Mouse (Mus musculus): ENCODE results near the gene Endog.
"Not testable (repeated sequence)": the region's sequence is repeated elsewhere in the genome, so short reads cannot be mapped to it uniquely, and the experiment has no call there.

Gene Endog

DNA sequence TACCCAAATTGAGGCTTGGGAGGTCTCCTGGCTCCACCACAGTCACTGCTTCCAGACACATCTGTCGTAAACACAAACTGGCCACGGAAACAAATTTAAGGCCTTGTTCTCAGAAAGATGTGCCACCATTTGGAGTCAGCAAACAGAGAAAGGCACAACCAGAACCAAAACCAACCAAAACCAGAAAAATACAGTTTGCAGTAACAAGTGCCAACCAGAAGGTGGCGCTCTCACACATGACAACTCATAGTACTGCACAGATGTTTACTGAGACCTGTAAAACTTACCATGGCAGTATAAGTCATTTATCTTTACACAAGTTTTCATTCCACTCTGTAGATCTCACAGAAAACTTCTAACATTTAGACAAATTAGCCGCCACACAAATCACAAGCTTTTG is 4.6 kb upstream of the Endog start:
- peak; percentile 35 for DNase-seq (ENCODE audit: low read depth)

DNA sequence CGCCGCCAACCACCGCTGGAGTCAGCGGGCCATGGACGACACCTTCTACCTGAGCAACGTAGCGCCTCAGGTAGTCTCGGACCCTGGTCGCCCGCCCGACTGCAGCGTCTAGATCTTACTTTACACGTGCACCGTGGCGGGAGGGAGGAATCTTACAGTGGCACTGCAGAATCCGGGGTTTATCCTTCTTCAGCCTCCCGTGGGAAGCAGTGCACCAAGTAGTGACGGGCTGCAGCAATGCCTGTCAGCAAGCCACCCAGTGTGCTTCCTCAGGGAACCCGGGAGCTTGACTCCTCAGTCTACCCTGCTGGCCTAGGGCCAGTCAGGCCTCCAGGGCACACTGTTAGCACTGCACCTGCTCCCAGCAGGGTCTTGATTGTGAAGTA is 697 bp downstream of the Endog start:
- DNase-seq (ENCODE audit: low read depth): no peak

DNA sequence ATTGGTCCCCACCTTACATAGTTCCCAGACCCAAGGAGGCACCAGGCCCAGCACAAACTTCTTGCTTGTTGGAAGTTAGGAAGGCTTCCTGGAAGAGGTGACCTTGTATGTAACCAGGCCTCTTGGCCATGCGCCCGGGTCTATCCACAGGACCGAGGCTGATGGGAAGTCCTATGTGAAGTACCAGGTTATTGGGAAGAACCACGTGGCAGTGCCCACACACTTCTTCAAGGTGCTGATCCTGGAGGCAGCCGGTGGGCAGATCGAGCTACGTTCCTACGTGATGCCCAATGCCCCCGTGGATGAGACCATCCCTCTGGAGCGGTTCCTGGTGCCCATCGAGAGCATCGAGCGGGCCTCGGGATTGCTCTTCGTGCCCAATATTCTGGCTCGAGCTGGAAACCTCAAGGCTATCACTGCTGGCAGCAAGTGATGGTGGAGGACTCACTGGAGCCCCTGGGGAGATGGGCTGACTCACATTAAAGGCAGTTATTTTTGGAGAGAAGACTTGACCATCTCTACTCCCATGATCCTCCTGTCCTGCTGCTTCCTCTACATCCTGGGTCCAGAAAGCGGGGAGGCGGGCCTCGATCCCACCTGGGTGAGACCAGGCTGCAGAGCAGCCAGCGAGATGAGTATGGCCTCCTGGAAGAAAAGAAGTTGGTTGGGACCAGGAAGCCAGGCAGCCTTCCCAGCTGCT is 2.4 kb downstream of the Endog start:
- no peak for DNase-seq (ENCODE audit: low read depth)

DNA sequence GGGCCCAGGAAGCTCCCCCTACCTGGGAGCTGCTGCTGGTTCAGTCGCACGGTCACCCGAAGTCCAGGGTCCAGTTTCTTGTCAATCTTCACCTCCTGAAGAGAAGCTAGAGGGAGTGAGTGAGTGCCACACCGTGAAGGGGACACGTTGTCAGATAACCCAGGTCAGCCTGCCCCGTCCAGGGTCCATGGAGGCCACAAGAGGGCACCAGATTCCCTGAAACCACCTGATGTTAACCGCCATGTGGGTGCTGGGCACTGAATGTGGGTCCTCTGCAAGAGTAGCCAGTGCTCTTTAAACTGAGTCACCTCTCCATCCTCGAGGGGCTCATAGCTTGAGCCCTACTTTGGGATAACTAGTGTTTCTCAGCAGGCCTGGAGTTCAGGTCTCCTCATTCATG is 4.6 kb downstream of the Endog start:
- peak; percentile 24 for DNase-seq (ENCODE audit: low read depth)

DNA sequence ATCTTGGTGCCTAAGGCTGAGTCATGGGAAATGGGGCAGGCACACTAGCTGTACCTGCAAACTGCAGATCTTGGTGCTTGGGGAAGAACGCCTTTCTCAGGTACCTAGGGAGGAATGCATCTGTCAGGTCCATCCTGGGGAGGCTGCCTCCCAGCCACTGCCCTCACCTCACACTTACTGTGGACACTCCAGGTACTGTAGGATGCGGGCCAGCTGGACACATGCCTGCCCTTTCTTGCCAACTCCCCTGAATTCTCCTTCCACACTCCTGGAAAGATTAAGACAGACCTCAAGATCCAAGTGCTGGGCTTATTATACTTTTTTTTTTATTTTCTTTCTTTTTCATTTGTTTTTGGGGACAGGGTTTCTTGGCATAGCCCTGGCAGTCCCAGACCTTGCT is 5.3 kb downstream of the Endog start:
- no peak for DNase-seq (ENCODE audit: low read depth)

DNA sequence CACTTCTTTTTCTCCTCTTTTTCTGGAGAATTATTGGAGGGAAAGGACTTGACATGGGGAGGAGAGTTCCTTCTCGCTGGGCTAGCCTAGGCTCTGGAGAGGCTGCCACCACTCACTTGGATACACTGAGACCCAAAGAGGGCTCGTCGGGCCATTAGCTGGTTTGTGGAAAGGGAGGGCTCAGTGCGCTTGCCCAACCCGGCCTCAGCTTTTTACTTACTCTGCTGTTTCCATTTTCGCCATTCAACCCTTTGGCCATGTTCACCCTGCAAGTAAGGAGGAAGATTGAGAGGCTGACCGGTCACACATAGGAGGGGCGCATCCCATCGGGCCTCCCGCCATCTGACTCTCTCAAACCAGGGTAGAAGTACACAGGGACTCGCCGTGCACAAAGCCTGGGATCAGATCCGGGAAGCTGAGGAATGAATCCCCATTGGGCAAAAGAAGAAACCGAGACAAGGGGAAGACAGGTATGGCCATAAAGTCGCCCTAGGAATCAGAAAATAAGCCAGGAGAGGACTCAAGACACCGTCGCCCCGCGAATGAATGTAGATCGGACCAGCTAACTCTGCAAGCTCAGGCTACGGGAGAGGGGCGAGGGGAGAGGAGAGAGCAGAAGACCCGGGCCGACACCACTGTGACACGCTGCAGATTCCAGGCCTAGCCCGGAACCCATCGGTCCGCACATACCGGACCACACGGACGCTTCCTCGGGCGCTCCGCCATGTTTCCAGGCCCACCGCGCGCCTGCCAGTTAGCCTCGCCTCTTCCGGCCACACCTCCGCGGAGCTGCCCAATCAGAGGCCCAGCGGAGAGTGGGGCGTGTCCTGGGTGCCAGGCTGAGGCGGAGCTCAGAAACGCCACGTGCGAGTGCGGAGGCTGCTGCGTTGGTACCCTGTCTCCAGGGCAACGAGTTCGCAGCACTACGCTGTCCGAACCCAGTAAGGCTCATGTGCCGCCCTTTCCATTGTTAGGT is 6.7 kb downstream of the Endog start, which contains the start of gene Spout1:
Gene Spout1, minus strand, starts transcription at position 760 of the 976 bp plus-strand sequence.
- DNase-seq (ENCODE audit: low read depth): peak; percentile 97

DNA sequence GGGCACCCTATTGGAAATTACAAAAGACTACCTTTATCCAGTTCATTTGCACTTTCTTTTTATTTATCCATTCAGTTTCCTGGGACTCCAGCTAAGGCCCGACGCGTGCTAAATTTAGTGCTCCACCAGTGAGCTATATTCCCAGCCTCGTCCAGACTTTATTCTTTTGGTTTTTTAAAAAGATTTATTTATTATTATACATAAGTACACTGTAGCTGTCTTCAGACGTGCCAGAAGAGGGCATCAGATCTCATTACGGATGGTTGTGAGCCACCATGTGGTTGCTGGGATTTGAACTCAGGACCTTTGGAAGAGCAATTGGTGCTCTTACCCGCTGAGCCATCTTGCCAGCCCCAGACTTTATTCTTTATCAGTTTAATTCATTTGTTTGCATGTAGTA is 7.4 kb downstream of the Endog start:
- DNase-seq (ENCODE audit: low read depth): not testable (repeated sequence)

DNA sequence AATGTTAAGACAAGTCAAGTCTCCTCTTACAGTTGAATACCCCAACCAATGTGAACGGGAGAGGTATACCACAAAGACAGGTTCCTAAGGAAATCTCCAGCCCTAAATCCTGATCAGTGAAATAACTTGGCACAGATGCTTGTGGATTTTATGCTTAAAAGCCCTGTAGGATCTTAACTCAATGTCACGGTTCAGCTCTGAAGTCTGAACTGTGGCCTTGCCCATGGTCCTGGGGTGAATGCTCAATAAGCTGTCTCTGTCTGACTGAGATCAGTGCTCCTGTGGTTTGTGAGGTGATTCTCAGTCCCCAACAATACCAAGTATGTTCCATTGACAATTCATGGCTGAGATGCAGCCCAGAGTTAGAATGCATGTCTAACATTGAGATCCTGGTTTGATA is 11.1 kb downstream of the Endog start:
- no peak for DNase-seq (ENCODE audit: low read depth)

DNA sequence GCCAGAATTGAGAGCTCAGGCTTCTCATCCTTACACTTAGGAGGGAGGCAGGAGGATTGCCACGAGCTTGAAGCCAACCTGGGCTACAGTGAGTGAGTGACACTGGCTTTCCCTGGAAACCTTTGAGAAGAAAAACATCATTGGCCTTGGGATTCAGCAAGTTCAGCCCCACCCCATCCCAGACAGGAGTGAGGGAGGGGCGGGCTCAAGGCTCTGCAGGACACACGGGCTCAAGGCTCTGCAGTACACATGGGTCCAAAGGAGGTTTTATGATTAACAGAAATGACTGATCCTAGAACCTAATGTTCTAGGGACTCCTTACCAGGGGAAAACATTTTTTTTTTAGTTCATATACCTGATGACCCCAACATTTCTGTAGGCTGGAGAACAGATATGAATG is 12.4 kb downstream of the Endog start:
- no peak for DNase-seq (ENCODE audit: low read depth)

DNA sequence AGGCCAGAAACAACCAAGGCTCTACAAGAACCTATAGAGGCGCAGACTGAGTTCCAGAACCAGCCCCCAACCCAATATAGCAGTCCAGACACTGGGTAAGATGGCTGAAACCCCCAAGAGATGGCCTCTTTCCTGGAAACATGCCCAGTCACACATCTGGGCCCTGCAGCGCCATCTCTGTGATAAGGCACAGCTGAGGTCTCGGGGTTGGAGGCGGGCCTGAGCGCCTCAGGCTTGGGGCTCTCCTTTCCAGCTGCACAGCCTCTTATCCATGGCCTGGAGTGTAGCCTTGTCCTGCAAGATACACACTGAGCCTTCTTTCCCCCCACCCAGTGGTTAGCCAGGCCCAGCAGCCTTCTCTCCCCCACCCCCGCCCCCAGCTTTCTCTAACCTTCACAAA is 14.0 kb downstream of the Endog start:
- DNase-seq (ENCODE audit: low read depth): no peak

DNA sequence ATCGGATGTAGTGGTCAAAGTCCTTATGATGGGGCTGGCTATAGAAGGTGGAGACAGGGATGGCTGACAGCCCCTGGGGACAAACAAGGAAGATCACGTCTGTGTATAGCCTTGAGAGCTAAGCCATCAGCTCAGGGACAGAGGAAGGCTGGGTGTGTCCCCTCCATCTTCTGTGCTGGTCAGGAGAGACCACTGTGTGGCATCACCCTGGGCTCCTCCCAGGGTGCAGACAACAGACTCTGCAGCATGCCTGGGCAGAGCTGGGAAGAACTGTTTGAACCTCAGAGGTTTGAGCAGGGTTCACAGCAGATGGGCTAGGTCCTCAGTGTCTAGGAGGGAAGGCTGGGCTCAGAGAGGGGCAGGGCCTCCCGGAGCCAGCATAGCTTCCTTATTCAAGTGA is 14.4 kb downstream of the Endog start:
- no peak for DNase-seq (ENCODE audit: low read depth)

DNA sequence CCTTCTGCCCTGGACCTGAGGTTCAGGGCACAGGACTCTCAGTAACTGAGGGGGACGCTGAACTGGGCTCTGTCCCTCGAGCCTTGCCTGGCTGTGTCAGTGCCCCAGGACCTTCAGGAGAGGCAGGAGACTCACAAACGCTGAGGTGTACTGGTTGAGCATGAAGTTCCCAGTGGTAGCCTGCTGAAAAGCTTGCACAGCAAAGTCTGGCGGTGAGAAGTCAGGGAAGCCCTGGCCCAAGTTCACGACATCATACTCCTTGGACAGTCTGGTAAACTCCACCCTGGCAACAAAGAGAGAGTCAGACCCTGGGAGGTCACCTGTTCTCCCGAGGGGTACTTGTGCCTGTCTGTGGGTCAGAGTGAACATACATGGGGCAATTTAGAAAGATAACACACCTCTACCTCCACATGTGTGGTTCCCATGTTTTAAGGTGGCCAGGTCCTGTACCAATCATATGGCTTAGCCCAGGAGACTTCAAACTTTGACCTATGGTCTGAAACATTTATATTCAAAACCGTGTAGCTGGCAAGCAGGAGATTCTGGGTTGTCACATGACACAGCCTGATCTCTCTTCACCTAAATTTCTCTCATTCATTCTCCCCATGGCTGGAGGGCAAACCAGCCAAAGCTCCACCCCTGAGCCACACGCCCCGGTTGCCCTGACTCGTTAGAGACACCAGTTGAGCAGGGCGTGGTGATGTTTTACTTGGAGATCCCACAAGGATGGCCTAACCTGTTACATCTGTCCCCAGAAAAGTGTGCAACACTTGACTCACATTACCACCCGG is 20.7 kb downstream of the Endog start:
- DNase-seq (ENCODE audit: low read depth): no peak

DNA sequence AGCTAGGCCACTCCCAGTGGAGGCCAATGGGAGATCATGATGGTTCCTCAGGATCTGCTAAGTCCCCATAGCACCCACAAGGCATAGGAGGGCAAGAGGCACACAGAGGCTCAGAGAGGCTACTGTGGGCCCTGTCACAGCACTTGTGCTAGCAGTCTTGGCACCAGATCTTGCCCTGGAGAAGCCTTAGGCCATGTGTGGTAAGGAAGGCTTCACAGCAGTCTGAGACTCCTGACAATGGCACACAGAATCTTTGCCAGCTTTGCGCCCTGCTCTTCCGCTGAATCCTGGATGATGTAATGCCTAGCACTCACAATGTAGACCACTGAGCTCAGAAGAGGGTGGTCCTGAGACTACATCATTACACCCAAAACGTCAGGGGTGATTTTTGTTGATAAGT is 23.4 kb downstream of the Endog start:
- DNase-seq (ENCODE audit: low read depth): no peak

DNA sequence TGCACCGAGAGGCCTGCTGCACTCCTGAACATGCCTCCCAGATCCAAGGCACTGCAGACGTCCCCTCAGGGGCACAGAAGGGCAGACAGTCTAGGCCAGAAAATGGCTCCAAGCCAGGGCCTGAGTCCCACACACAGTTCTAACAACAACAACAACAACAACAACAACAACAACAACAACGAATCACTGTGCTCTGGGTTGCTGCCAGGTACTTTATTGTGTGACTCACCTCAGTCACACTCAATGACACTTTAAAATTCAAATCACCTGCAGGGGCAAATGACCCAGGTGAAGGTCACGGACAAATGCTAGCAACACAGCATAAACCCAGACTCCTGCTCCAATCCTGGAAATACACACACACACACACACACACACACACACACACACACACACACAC is 26.7 kb downstream of the Endog start:
- DNase-seq (ENCODE audit: low read depth): no peak

DNA sequence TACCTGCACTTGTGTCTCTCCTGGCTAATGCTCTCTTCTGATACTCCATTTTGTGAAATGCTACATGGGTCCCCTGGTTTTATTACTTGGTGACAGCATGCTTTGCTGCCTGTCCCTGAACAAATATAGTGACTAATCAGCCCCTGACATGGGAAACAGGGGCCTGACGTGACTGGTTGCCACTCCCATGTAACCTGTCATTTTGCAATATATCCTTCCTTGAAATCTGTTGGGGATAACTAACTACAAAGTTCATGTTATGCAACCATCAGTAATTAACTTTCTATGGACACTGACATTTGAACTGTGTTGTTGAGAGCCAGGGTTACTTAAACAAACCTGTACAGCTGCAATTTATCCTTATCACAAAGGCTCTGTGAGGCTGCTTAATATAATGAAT is 28.7 kb downstream of the Endog start:
- DNase-seq (ENCODE audit: low read depth): peak; percentile 80

DNA sequence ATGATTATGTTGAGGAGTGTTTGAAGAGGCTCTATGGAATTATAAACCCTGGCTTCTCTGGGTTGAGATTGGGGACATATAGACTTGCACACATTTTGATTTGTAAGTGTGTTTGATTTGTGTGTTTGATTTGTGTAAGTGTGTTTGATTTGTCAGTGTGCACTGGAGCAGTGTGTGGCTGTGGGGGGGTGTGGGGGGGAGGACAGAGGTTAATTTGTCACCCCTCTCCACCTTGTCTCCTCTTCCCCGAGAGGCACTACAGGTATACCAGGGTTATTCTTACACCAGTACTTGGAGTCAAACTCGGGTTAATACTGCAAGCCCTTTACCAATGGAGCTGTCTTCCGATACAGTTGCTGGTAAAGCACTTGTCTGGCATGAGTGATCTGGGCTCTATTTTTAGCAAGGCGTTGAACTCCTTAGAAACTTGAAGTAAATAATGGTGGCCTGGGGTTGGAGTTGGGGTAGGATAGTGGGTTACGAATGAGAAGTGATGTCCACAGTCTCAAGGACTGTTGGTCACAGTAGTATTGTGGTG is 29.2 kb downstream of the Endog start:
- DNase-seq (ENCODE audit: low read depth): no peak

DNA sequence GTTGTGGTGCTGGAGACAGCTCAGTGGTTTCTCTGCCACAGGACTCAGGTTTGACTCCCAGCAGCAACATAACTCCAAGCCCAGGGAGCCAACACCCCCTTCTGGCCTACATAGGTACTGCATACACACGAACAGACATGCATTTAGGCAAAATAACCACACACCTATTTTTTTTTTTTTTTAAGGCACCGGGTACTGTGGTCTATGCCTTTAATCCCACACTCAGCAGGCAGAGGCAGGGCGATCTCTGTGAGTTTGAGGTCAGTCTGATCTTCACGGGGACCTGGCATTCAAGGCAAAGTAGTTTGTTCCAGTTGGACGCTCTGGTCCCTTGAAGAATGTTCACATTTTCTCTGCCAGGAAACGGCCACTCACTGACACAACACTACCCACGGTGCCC is 32.1 kb downstream of the Endog start:
- DNase-seq (ENCODE audit: low read depth): peak; percentile 77

DNA sequence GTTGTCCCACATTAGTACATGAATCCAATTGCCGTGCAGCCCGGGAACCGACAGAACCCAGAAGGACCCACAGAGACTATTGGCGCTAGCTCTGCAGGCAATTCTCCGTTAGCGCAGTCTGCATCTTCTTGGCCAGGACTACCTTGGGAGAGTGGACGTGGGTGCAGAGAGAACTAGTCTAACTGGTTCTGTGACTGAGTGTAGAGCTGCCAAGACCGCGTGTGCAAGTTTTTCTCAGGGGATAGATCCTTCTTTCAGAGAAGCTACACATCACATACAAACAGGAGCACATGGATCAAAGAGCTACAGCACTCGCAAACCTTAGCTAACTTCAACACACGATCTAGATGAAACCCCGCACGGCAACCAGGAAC is 33.9 kb downstream of the Endog start:
- no peak for DNase-seq (ENCODE audit: low read depth)

DNA sequence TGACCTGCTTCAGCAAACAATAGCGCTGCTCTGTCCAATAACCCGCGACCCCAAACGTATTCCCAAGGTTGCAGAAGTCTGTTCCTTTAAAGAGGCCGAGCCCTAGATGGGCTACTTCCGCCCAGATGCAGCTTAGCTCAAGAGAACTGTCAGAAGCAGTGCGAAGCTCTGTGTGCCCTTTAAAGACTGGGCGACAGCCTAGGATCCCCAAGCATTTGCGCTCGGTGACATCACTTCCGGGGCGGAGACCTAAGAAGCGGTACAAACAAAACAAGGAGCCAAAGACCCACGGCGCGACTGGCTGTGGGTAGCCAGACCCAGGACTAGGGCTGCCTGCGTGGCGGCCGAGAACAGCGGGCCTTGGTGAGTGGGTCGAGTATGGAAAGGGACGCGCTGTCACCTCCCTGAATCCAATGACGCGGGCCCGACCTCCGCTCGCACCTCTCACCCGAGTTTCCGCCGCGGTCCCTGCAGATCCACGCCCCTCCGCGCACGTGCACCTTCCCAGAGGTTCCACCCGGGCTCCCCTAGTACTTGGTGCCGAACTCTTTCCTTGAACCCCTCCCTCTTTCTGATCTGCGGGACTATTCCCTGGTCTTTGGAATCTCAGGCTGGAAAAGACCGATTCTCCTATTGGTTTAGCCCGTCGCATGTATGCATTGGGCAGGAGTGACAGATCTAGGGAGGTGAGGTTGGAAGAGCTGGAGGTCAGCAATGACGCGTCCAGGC is 34.5 kb downstream of the Endog start, which contains the start of gene Kyat1:
Gene Kyat1, minus strand, starts transcription at position 219 of the 729 bp plus-strand sequence.
- peak; percentile 97 for DNase-seq (ENCODE audit: low read depth)

DNA sequence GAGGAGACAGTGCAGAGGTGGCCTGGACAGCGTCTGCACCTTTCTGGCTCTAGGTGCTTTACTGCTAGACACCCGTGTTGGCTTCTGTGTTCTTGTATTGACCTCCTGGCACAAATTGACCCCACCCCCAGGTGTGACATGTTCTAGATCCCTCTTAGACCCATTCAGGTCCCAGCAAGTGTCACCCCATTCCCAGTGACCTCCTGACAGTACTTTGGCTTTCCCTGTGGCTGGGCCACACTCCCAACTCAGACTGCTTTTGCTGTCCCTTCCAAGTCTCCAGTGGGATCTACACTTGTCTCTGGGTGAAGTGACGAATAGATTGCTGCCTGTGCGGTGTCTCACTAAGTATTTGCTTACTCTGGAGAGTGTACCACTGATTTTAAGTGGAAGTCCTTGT is 36.1 kb downstream of the Endog start:
- DNase-seq (ENCODE audit: low read depth): no peak

DNA sequence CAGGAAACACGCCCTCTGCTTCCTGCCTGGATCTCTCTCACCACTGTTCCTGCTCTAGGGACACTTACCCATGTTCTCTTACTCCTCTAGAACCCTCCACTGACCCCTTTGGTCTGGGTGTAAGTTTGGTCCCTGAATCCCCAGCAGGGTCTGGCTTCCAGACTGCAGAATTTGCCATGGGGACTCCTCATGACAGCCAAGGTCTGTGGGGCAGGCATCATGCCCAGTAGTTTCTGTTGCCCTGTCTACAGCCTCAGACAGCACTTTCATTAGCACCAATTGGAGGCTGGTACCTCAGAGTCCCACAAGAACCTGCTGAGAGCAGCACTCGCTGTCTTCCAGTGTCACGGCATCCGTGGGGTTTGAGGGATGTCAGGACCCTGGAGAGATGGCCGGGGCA is 36.6 kb downstream of the Endog start:
- DNase-seq (ENCODE audit: low read depth): no peak

Measured in 416B (cell line).